Mouse (Mus musculus) intestine, embryonic 15.5 days (tissue): ENCODE measurements around the gene A3galt2. TPM values are rescaled to one million over a fixed set of nuclear protein-coding genes. Genes with fewer than 3 reads are reported as not detected.
A peak's percentile ranks its signal among the peaks of the same experiment; 100 is the strongest.

ENCODE experiments used
- ATAC-seq: fragments of 200-750 bp; cut with Nextera tagmentation; 2 replicates; pipeline ENCODE4 v1.8.0; 2017; ENCODE audit warnings: moderate TSS enrichment, moderate library complexity
- H3K27ac ChIP-seq: fragments of 300-500 bp; sonication (generic); 2 replicates; pipeline ENCODE4 v1.5.1; 2015; ENCODE audit warnings: mild to moderate bottlenecking, inconsistent platforms
- H3K27me3 ChIP-seq: fragments of 300-500 bp; sonication (generic); replicated peaks from 2 replicates; pipeline ENCODE4 v1.6.1; 2015; ENCODE audit warnings: inconsistent platforms
- H3K36me3 ChIP-seq: fragments of 300-500 bp; sonication (generic); 2 replicates; pipeline ENCODE4 v1.6.1; 2015; ENCODE audit warnings: inconsistent platforms
- H3K4me1 ChIP-seq: fragments of 300-500 bp; sonication (generic); replicated peaks from 2 replicates; pipeline ENCODE4 v1.6.1; 2015; ENCODE audit warnings: inconsistent platforms
- H3K4me2 ChIP-seq: fragments of 300-500 bp; sonication (generic); replicated peaks from 2 replicates; pipeline ENCODE4 v1.6.1; 2015; ENCODE audit warnings: mild to moderate bottlenecking, inconsistent platforms
- H3K4me3 ChIP-seq: fragments of 300-500 bp; sonication (generic); replicated peaks from 2 replicates; pipeline ENCODE4 v1.5.1; 2015; ENCODE audit warnings: inconsistent platforms
- H3K9ac ChIP-seq: fragments of 300-500 bp; sonication (generic); 2 replicates; pipeline ENCODE4 v1.6.1; 2015; ENCODE audit warnings: inconsistent platforms
- H3K9me3 ChIP-seq: fragments of 300-500 bp; sonication (generic); 2 replicates; pipeline ENCODE4 v1.6.1; 2016; ENCODE audit warnings: inconsistent platforms
- WGBS: fragments of 180-500 bp; shearing (Covaris S2); methylation state at CpG from one replicate; pipeline ENCODE4 v1.1.7; 2015; 5-methylcytosine and 5-hydroxymethylcytosine counted together
- polyA plus RNA-seq: library from polyadenylated mRNA; unstranded; fragments of >200 nt; fragmentation: Nextera tagmentation; extraction: Ambion mirVana; gene quantifications from 2 replicates; pipeline ENCODE4 v1.2.1, GENCODE M21; 2015

The A3galt2 gene
- polyA plus RNA-seq, 1 experiment from 2014 or later = 0.13 TPM

DNA sequence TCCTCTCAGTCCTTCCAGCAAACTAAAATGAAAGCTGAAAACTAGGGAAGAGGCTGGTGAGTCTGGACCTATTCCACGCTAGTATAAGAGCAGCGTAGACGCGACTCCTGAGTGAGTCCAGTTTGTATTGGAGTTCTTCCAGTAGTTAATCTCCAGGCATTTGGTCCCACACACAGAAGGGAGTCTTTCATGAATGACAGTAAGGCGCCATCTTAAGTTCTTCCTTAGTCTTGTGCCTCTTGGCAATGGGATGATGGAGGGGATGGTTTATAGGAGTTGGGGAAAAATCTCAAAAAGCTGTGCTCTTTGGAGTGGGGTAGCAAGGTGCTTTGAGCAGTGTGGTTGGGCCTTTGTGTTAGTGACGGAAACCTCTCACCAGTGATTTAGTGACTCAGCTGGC lies 24.9 kb upstream of the A3galt2 start:
- H3K4me3 ChIP-seq = no peak overlapping the region
- 0 out of 2 replicates have a peak overlapping the region, but pooled peaks have one; percentile 85 for H3K27ac ChIP-seq
- 64% methylated on average over 6 of the region's 6 CpGs for WGBS
- peak overlapping the region; percentile 66 for H3K4me2 ChIP-seq
- ATAC-seq = no peak
- H3K4me1 ChIP-seq = peaks cover 43% of the 10 kb centered on the region
- H3K9ac ChIP-seq = no peak overlapping the region
- no peaks in the 10 kb centered on the region for H3K27me3 ChIP-seq
- no peaks in the 10 kb centered on the region for H3K9me3 ChIP-seq
- no peaks in the 10 kb centered on the region for H3K36me3 ChIP-seq

DNA sequence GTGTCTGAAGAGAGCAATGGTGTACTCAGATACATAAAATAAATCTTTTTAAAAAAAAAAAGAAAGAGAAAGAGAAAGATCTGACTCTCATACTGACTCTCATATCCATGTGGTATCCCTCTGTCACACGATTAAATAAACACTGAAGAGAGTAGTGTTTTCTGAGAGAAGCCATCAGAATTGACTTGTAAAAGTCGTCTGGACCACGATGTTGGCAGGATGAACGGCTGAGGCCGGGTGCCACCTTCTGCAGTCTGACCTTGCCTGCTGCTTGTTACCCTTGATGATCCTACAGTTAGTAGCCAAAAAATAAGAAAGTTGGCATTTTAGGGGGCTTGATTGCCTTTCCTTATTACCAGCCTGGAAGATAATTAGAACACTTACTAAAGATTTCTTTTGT lies 22.4 kb upstream of the A3galt2 start:
- Histone ChIP-seq H3K4me3 (no peak overlapping the region), H3K9ac (no peak overlapping the region), H3K4me2 (no peak overlapping the region), H3K4me1 (peaks cover 64% of the 10 kb centered on the region), H3K27ac (no peak overlapping the region), H3K9me3 (no peaks in the 10 kb centered on the region), H3K36me3 (0 out of 2 replicates have a peak, but pooled peaks cover under 1% of the 10 kb centered on the region), H3K27me3 (no peaks in the 10 kb centered on the region)
- ATAC-seq = no peak
- 41% methylated on average over 5 of the region's 5 CpGs for WGBS

DNA sequence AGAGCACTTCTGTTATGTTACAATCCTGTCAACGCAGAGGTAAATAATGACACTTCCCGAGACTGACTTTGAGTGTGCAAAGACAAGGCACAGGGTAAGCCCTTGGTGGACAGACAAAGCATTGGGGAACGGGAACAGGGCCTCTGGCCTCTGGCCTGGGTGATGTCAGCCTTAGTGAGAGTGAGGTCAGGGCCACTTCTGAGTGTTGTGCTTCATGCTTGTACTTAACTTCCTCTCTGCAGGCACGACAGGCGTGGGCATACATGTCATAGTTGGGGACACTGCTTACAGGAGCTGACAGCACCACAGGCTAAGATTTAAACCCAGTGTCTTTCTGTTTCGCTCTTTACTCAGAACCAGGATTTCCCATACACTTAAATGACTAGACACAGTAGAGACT lies 21.7 kb upstream of the A3galt2 start:
- no peak for ATAC-seq
- H3K4me3 ChIP-seq = no peak overlapping the region

DNA sequence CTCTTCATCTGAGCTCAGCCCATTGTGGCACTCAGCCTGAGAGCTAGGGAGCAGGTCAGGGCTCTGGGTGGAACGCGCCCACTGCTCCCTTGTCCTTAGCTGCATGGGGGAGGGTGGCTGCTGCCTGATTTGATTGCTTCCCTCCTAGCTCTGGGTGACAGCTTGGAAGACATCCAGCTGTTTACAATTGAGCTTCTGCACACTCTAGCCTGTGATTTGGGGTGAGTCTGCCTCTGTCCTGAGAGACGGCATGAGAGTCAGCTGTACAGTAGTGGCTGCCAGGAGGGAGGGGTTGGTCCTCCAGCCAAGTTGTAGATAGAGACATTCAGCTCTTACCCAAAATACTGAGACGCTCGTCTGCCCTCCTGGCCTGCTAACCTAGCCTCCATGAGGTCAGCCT lies 20.9 kb upstream of the A3galt2 start:
- peak overlapping the region; percentile 15; the same call in 1 of the 2 replicates for H3K4me2 ChIP-seq
- no peaks in the 10 kb centered on the region for H3K9me3 ChIP-seq
- H3K27ac ChIP-seq = peak overlapping the region; percentile 57
- no peaks in the 10 kb centered on the region for H3K27me3 ChIP-seq
- no peak overlapping the region for H3K9ac ChIP-seq
- ATAC-seq = peak; percentile 63
- peaks cover 63% of the 10 kb centered on the region for H3K4me1 ChIP-seq
- 25% methylated on average over 5 of the region's 5 CpGs for WGBS
- H3K4me3 ChIP-seq = no peak overlapping the region
- 0 out of 2 replicates have a peak, but pooled peaks cover 3% of the 10 kb centered on the region for H3K36me3 ChIP-seq

More for the DNA sequence above, 21.7 kb upstream of the A3galt2 start:
- Histone ChIP-seq H3K9ac (no peak overlapping the region), H3K4me2 (peak overlapping the region; percentile 15; the same call in 1 of the 2 replicates), H3K4me1 (peaks cover 70% of the 10 kb centered on the region), H3K9me3 (no peaks in the 10 kb centered on the region), H3K27me3 (no peaks in the 10 kb centered on the region), H3K27ac (peak overlapping the region; percentile 57), H3K36me3 (0 out of 2 replicates have a peak, but pooled peaks cover 3% of the 10 kb centered on the region)
- 35% methylated on average over 6 of the region's 6 CpGs for WGBS

DNA sequence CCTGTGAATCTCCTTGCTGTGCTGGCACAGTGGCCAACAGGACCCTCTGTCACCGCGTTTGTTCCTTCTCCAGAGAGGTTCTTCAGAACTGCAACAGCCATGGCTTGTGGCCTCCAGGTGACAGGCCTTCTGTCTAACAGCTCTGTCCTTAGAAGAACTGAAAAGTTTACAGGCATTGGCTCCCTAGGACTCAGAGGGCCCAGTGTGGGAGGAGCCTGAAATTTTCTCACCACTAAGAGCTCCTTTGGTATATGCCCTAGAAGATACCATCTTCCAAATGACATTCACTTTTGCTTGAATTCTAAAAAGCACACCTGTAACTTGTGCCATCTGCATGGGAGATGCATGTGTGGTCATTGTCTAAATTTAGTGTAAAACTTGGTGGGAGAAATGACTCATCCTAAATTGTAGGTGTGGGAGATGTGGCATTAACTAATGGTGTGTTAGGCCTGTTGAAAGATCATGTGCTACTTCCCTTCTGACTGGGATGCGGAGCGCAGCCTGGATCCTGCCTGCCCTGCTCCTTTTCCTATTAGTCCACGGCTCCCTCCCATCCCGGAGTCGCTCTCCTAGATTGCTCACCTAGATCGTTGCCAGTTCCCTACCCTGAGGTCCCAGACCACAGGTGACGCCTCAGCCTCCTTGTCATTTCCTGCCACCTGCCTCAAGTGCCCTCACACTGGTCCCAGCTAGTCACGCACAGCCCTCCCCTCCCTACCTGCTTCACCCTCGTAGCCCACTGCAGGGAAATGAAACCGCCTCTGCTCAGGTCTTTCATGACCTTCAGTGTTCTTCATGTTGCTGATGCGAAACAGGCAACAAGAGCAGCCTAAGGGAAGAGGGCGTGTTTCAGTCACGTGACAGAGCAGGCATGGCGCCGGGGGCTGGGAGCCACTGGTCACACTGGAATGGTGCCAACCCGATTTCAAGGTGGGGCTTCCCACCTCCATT lies 20.2 kb upstream of the A3galt2 start:
- no peak overlapping the region for H3K4me3 ChIP-seq
- H3K4me2 ChIP-seq = peak overlapping the region; percentile 15; the same call in 1 of the 2 replicates
- H3K9ac ChIP-seq = no peak overlapping the region
- no peaks in the 10 kb centered on the region for H3K9me3 ChIP-seq
- WGBS = 71% methylated on average over 18 of the region's 18 CpGs
- 0 out of 2 replicates have a peak overlapping the region, but pooled peaks have one; percentile 57 for H3K27ac ChIP-seq
- peaks cover 55% of the 10 kb centered on the region for H3K4me1 ChIP-seq
- no peaks in the 10 kb centered on the region for H3K27me3 ChIP-seq
- 0 out of 2 replicates have a peak, but pooled peaks cover 3% of the 10 kb centered on the region for H3K36me3 ChIP-seq
- ATAC-seq = 0 out of 2 replicates have a peak, but pooled peaks have one; percentile 17

DNA sequence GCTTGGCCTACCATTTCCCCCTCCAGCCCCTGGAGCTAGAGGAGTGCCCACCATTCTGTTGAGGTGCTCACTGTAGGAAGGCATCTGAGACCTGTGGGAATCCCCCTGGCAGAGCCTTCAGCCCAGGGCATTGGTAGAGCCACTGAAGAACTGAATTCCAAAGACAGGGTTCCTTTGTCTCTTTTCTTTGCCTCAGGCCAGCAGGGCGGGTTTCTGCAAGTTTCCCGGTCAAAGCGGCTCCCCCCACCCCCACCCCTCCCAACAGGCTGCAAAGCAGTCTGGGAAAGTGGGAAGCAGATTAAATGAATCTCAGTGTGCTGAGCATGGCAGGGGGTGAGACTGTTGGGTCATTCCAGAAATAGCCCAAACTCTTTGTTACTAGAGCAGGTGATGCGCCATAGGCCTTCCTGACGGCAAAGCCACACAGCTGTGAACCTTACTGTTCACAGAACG lies 18.0 kb upstream of the A3galt2 start:
- whole genome bisulfite sequencing = 46% methylated on average over 6 of the region's 6 CpGs
- no peak overlapping the region for H3K4me2 ChIP-seq
- no peaks in the 10 kb centered on the region for H3K27me3 ChIP-seq
- peaks cover 55% of the 10 kb centered on the region for H3K4me1 ChIP-seq
- 0 out of 2 replicates have a peak, but pooled peaks cover 3% of the 10 kb centered on the region for H3K36me3 ChIP-seq
- H3K9ac ChIP-seq = 0 out of 2 replicates have a peak overlapping the region, but pooled peaks have one; percentile 5
- ATAC-seq = peak; percentile 10; the same call in 1 of the 2 replicates
- H3K4me3 ChIP-seq = no peak overlapping the region
- H3K9me3 ChIP-seq = no peaks in the 10 kb centered on the region
- peak overlapping the region; percentile 67 for H3K27ac ChIP-seq

DNA sequence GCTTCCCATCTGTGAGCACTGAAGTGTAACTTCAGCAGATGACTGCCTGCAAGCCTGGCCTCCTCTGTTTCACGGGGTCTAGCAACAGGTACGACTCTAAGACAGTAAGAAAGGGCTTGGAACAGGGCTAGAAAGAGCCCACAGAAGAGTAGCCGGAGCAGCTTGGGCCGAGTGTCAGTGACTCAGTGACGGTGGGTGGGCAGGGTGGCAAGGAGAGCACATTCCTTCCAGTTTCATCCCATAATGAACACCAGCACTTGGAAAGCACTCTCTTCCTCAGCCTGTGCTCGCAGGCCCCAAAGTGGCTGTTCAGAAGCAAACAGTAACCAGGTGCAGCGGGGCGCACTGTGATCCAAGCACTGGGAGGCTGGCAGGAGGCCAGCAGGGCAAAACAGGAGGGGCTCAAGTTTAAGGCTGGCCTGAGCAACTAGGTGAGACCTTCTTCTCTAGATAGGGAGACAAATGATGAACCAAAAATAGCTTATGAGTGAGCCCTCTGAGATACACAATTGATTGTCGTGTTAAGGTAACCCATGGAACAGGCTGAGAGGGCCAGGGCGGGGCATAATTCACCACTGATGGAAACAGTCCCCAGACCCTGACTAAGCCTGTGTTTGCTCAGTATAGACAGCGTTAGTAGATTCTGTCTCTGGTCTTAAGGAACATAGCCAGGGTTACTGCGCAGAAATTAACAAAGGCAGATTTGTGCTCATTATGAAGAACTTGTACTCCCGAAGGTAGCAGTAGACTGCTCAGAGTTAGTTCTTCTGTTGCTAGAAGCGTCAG lies 17.1 kb upstream of the A3galt2 start:
- Histone ChIP-seq H3K9ac (no peak overlapping the region), H3K4me3 (no peak overlapping the region), H3K4me2 (peak overlapping the region; percentile 14; the same call in 1 of the 2 replicates), H3K9me3 (no peaks in the 10 kb centered on the region), H3K36me3 (0 out of 2 replicates have a peak, but pooled peaks cover 3% of the 10 kb centered on the region), H3K27me3 (no peaks in the 10 kb centered on the region), H3K27ac (peak overlapping the region; percentile 67), H3K4me1 (peaks cover 55% of the 10 kb centered on the region)
- 45% methylated on average over 14 of the region's 14 CpGs for WGBS
- ATAC-seq = peak; percentile 53

DNA sequence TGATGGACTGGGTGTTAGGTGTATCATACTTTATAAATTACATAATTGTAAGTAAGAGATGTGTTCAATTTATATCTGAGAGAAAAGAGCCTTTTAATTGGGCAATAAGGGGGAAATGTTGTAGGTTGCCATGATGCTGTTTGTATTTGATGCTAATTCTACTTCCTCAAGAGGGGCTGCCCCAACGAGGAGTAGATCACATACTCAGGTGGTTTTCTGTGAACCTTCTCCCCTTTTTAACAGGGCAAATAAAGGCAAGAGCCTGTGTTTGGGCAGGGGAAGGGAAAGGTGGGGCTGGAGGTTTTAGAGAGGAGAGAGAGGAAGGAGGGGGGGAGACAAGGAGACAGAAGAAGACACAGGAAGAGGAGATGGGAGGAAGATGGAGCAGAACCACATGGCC lies 14.3 kb upstream of the A3galt2 start:
- Histone ChIP-seq H3K9me3 (no peaks in the 10 kb centered on the region), H3K4me1 (peaks cover 27% of the 10 kb centered on the region), H3K27ac (no peak overlapping the region), H3K9ac (no peak overlapping the region), H3K4me3 (no peak overlapping the region), H3K27me3 (no peaks in the 10 kb centered on the region), H3K36me3 (peaks cover 16% of the 10 kb centered on the region), H3K4me2 (no peak overlapping the region)
- 32% methylated on average over 1 of the region's 1 CpGs for WGBS
- no peak for ATAC-seq

DNA sequence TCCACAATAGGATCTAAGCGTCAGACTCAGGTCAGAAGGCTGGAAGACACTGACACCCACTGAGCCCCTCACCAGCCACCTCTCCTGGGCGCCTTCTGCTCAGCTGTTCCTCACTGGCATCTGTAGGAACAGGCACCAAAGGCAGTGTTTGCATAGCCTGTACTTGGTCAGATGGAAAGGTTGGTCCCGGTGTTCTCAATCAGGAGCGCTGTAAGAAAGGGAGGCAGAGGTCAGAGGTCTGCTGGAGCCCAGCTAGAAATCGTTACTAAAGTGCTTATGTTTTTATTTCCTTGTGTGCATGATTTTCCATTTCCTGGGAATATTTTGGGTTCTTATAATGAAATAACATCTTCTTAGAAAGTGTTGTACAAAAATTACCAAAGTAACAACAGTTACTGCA lies 13.3 kb upstream of the A3galt2 start:
- 57% methylated on average over 5 of the region's 5 CpGs for WGBS
- H3K4me2 ChIP-seq = no peak overlapping the region
- H3K4me1 ChIP-seq = peaks cover 20% of the 10 kb centered on the region
- no peaks in the 10 kb centered on the region for H3K27me3 ChIP-seq
- H3K36me3 ChIP-seq = peaks cover 26% of the 10 kb centered on the region
- H3K9me3 ChIP-seq = no peaks in the 10 kb centered on the region
- H3K9ac ChIP-seq = no peak overlapping the region
- H3K4me3 ChIP-seq = no peak overlapping the region
- no peak for ATAC-seq
- H3K27ac ChIP-seq = no peak overlapping the region

DNA sequence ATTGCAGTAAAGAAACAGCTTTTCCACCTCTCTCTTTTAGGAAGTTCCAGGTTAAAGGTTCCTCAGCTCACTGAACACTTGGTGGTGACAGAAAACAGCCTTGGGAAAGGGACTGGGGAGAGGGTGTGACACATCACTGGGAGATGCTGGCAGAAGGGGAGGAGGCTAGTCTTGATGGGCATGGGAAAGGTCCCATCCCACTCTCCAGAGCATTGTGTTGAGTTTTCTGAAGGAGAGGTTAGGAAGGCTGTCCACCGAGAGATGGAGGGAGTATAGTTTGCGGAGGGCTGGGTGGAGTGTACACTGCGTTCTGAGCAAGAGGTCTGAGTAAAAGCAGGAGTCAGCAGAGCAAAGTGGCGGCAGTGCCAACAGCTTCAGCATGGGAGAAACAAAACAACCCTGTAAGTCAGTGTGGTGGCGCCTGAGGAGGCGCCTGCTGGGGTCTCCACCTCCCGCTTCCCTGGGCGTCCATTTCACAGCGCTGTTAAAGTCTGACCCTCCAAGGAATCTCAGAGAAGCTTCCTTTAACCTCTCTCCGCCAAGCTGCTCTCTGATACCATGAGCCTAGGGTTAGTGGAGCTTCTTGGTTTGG lies 12.7 kb upstream of the A3galt2 start:
- peaks cover 15% of the 10 kb centered on the region for H3K4me1 ChIP-seq
- no peaks in the 10 kb centered on the region for H3K9me3 ChIP-seq
- no peaks in the 10 kb centered on the region for H3K27me3 ChIP-seq
- H3K4me3 ChIP-seq = no peak overlapping the region
- 60% methylated on average over 10 of the region's 10 CpGs for WGBS
- ATAC-seq = no peak
- no peak overlapping the region for H3K27ac ChIP-seq
- peaks cover 32% of the 10 kb centered on the region for H3K36me3 ChIP-seq
- H3K9ac ChIP-seq = no peak overlapping the region
- H3K4me2 ChIP-seq = no peak overlapping the region

DNA sequence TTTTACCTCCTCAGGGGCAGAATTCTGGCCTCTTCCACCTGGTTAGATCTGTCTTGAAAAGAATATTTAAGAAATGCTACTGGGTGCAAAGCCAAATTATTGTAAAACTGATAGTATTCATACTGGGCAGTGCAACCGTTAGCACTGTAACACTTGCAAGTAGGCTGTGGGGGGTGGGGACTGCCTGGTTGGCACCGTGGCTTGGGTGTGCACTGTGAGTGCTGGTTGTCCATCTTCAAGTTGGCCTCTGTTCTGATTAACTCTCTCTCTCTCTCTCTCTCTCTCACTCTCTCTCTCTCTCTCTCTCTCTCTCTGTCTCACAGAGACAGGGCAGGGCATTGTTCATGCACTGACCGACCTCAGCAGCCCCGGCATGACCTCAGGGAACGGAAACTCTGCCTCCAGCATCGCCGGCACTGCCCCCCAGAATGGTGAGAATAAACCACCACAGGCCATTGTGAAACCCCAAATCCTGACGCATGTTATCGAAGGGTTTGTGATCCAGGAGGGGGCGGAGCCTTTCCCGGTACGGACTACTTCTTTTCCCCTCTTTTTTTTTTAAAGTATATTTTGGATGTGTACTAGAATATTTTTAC lies 12.0 kb upstream of the A3galt2 start:
- WGBS = 77% methylated on average over 12 of the region's 12 CpGs
- Histone ChIP-seq H3K27ac (no peak overlapping the region), H3K36me3 (peaks cover 35% of the 10 kb centered on the region), H3K9me3 (no peaks in the 10 kb centered on the region), H3K27me3 (no peaks in the 10 kb centered on the region), H3K4me2 (no peak overlapping the region), H3K9ac (no peak overlapping the region), H3K4me1 (peaks cover 9% of the 10 kb centered on the region), H3K4me3 (no peak overlapping the region)
- ATAC-seq = no peak
